Mouse (Mus musculus): ENCODE measurements around the gene Fam180a. TPM values are rescaled to one million over a fixed set of nuclear protein-coding genes. Genes with fewer than 3 reads are reported as not detected.

Fam180a gene
- polyA plus RNA-seq, 1 experiment: 0.24 TPM

- Histone ChIP-seq H3K4me3 (ENCODE audit: low read depth, low read length) (no peak overlapping the region), H3K27ac (ENCODE audit: insufficient read depth, low read depth, low read length) (no peak overlapping the region), H3K27me3 (ENCODE audit: control insufficient read depth, insufficient read depth, low read length) (no peaks in the 10 kb centered on the region), H3K36me3 (ENCODE audit: control insufficient read depth, insufficient read depth, low read length) (no peaks in the 10 kb centered on the region), H3K4me1 (ENCODE audit: control insufficient read depth, insufficient read depth, insufficient read length, low read length) (no peaks in the 10 kb centered on the region)
- 39% methylated on average over 18 of the region's 18 CpGs for WGBS
- no peak for TF ChIP-seq CTCF (IDR thresholded peaks at IDR 0.05; ENCODE audit: extremely low read depth, insufficient read length, insufficient replicate concordance, low read depth, low read length)
- TF ChIP-seq POLR2A (IDR thresholded peaks at IDR 0.05; ENCODE audit: low read depth, low read length): no peak
Measured at GRCm38 (mm10) chr6:35353846-35354621, 28.1 kb upstream of the Fam180a start.

GRCm38 (mm10) chr6:35353416-35353815, 27.5 kb upstream of the Fam180a start:
- H3K27me3 ChIP-seq (ENCODE audit: control insufficient read depth, insufficient read depth, low read length): no peaks in the 10 kb centered on the region
- H3K4me1 ChIP-seq (ENCODE audit: control insufficient read depth, insufficient read depth, insufficient read length, low read length): peaks cover 2% of the 10 kb centered on the region; the same call in 1 of the 2 replicates
- WGBS: 74% methylated on average over 5 of the region's 5 CpGs
- no peak overlapping the region for H3K4me3 ChIP-seq (ENCODE audit: low read depth, low read length)
- TF ChIP-seq CTCF (IDR thresholded peaks at IDR 0.05; ENCODE audit: extremely low read depth, insufficient read length, insufficient replicate concordance, low read depth, low read length) (no peak), POLR2A (IDR thresholded peaks at IDR 0.05; ENCODE audit: low read depth, low read length) (no peak)
- H3K27ac ChIP-seq (ENCODE audit: insufficient read depth, low read depth, low read length): no peak overlapping the region
- H3K36me3 ChIP-seq (ENCODE audit: control insufficient read depth, insufficient read depth, low read length): no peaks in the 10 kb centered on the region

- WGBS: 63% methylated on average over 8 of the region's 8 CpGs
- no peak overlapping the region for H3K27ac ChIP-seq (ENCODE audit: insufficient read depth, low read depth, low read length)
Measured at GRCm38 (mm10) chr6:35352867-35353266, 26.9 kb upstream of the Fam180a start.

DNA sequence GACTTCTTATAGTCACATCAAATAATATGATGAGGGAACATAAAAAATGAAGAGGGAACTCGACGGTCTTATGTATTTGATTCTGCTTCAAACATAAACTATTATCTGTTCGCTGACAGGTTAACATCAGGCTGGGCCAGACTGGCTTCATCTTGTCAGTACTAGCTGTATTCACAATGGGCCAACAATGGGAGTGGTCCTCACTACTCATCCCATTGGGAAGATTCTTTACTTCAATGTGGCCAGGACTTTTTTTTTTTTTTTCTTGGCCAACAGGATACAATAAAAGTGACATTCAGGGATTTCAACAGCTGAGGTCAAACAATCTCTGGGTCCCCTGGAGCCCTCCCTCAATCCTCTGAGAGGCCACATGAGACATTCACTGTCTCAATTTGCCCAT, 25.9 kb upstream of the Fam180a start:
- no peak for TF ChIP-seq POLR2A (IDR thresholded peaks at IDR 0.05; ENCODE audit: low read depth, low read length)
- no peak for TF ChIP-seq CTCF (IDR thresholded peaks at IDR 0.05; ENCODE audit: extremely low read depth, insufficient read length, insufficient replicate concordance, low read depth, low read length)
- Histone ChIP-seq H3K27me3 (ENCODE audit: control insufficient read depth, insufficient read depth, low read length) (no peaks in the 10 kb centered on the region), H3K4me3 (ENCODE audit: low read depth, low read length) (no peak overlapping the region), H3K4me1 (ENCODE audit: control insufficient read depth, insufficient read depth, insufficient read length, low read length) (peaks cover 2% of the 10 kb centered on the region; the same call in 1 of the 2 replicates), H3K36me3 (ENCODE audit: control insufficient read depth, insufficient read depth, low read length) (no peaks in the 10 kb centered on the region), H3K27ac (ENCODE audit: insufficient read depth, low read depth, low read length) (no peak overlapping the region)
- WGBS: 83% methylated on average over 3 of the region's 3 CpGs

More at GRCm38 (mm10) chr6:35352867-35353266, 26.9 kb upstream of the Fam180a start:
- Histone ChIP-seq H3K36me3 (ENCODE audit: control insufficient read depth, insufficient read depth, low read length) (no peaks in the 10 kb centered on the region), H3K4me3 (ENCODE audit: low read depth, low read length) (no peak overlapping the region), H3K4me1 (ENCODE audit: control insufficient read depth, insufficient read depth, insufficient read length, low read length) (peaks cover 2% of the 10 kb centered on the region; the same call in 1 of the 2 replicates), H3K27me3 (ENCODE audit: control insufficient read depth, insufficient read depth, low read length) (no peaks in the 10 kb centered on the region)
- TF ChIP-seq POLR2A (IDR thresholded peaks at IDR 0.05; ENCODE audit: low read depth, low read length) (no peak), CTCF (IDR thresholded peaks at IDR 0.05; ENCODE audit: extremely low read depth, insufficient read length, insufficient replicate concordance, low read depth, low read length) (no peak)

- H3K27ac ChIP-seq (ENCODE audit: insufficient read depth, low read depth, low read length): no peak overlapping the region
- no peaks in the 10 kb centered on the region for H3K36me3 ChIP-seq (ENCODE audit: control insufficient read depth, insufficient read depth, low read length)
- H3K4me3 ChIP-seq (ENCODE audit: low read depth, low read length): no peak overlapping the region
- no peaks in the 10 kb centered on the region for H3K27me3 ChIP-seq (ENCODE audit: control insufficient read depth, insufficient read depth, low read length)
- TF ChIP-seq POLR2A (IDR thresholded peaks at IDR 0.05; ENCODE audit: low read depth, low read length): no peak
- TF ChIP-seq CTCF (IDR thresholded peaks at IDR 0.05; ENCODE audit: extremely low read depth, insufficient read length, insufficient replicate concordance, low read depth, low read length): no peak
- peaks cover 2% of the 10 kb centered on the region; the same call in 1 of the 2 replicates for H3K4me1 ChIP-seq (ENCODE audit: control insufficient read depth, insufficient read depth, insufficient read length, low read length)
- 67% methylated on average over 7 of the region's 7 CpGs for WGBS
Measured at GRCm38 (mm10) chr6:35349784-35350183, 23.8 kb upstream of the Fam180a start.

DNA sequence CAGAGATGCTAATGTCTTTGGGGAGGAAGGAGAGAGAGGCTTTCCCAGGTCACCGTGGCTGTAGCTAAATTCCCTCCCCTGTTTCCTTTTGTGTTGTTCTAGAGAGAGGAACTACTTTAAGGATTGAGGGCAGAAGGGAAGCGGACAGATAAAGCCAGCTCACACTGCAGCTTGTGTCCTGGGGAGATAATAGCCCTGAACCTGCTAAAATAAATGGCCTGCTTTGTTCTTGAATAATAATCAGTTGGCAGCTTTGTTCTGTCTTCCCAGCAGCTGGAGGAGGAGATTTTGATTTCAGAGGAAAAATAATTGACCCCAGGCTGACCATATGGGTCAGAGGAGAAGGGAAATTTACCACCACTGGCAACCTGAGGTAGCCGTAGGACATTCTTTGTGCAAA, 12.7 kb upstream of the Fam180a start:
- Histone ChIP-seq H3K27me3 (ENCODE audit: control insufficient read depth, insufficient read depth, low read length) (no peaks in the 10 kb centered on the region), H3K36me3 (ENCODE audit: control insufficient read depth, insufficient read depth, low read length) (no peaks in the 10 kb centered on the region), H3K27ac (ENCODE audit: insufficient read depth, low read depth, low read length) (no peak overlapping the region), H3K4me3 (ENCODE audit: low read depth, low read length) (no peak overlapping the region), H3K4me1 (ENCODE audit: control insufficient read depth, insufficient read depth, insufficient read length, low read length) (peaks cover 8% of the 10 kb centered on the region; the same call in 1 of the 2 replicates)
- no peak for TF ChIP-seq POLR2A (IDR thresholded peaks at IDR 0.05; ENCODE audit: low read depth, low read length)
- no peak for TF ChIP-seq CTCF (IDR thresholded peaks at IDR 0.05; ENCODE audit: extremely low read depth, insufficient read length, insufficient replicate concordance, low read depth, low read length)
- WGBS: 59% methylated on average over 3 of the region's 3 CpGs

GRCm38 (mm10) chr6:35337836-35338235, 11.9 kb upstream of the Fam180a start:
- Histone ChIP-seq H3K4me3 (ENCODE audit: low read depth, low read length) (no peak overlapping the region), H3K36me3 (ENCODE audit: control insufficient read depth, insufficient read depth, low read length) (no peaks in the 10 kb centered on the region), H3K27ac (ENCODE audit: insufficient read depth, low read depth, low read length) (no peak overlapping the region), H3K27me3 (ENCODE audit: control insufficient read depth, insufficient read depth, low read length) (no peaks in the 10 kb centered on the region), H3K4me1 (ENCODE audit: control insufficient read depth, insufficient read depth, insufficient read length, low read length) (peaks cover 9% of the 10 kb centered on the region; the same call in 1 of the 2 replicates)
- TF ChIP-seq CTCF (IDR thresholded peaks at IDR 0.05; ENCODE audit: extremely low read depth, insufficient read length, insufficient replicate concordance, low read depth, low read length): no peak
- no peak for TF ChIP-seq POLR2A (IDR thresholded peaks at IDR 0.05; ENCODE audit: low read depth, low read length)
- 47% methylated on average over 8 of the region's 8 CpGs for WGBS

Measured in small intestine, adult 2 months (tissue).